Mouse (Mus musculus) left cerebral cortex, adult 6 months (tissue): ENCODE measurements around the gene Gm21958. TPM values are rescaled to one million over a fixed set of nuclear protein-coding genes. Genes with fewer than 3 reads are reported as not detected.

ENCODE experiments used
- long read RNA-seq, 2 experiments: library from polyadenylated mRNA; unstranded; transcript quantifications; one replicate each; pipeline ENCODE4 v2.0.0; 2019 to 2020
- polyA plus RNA-seq: library from polyadenylated mRNA; unstranded; fragments of <200 nt; fragmentation: Nextera tagmentation; gene quantifications from 2 replicates; pipeline ENCODE4 v1.2.3, GENCODE M21; 2021

Gm21958 gene
- polyA plus RNA-seq = not detected in 2 replicates
- long read RNA-seq, experiment 1, partial matches to known transcripts = 0 of 1 reads
- long read RNA-seq, experiment 1, other reads (novel, unspliced or antisense) = 1 of 1 reads
- long read RNA-seq, experiment 2 = 0 reads

DNA sequence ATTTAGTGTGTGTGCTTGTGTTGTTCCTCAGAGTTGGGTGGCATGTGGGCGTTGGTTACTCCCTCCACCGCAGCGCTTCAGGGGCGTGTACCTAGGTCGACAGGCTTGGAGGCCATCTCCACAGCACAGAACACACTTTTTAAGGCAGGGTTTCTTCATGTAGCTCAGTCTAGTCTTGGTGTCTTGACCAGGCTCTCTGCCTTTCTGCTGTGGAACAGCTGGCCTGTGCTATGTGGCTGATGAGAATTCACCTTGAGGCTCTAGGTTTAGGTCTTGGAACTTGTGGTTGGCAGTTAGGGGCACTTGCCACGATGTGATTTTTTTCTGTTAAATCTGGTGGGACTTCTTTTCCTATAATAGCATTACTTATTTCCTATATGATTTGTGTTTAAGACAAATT, at the start of gene Gm21958:
Gene Gm21958 (minus strand): TSS at position 101 of the 400 bp plus-strand sequence.

DNA sequence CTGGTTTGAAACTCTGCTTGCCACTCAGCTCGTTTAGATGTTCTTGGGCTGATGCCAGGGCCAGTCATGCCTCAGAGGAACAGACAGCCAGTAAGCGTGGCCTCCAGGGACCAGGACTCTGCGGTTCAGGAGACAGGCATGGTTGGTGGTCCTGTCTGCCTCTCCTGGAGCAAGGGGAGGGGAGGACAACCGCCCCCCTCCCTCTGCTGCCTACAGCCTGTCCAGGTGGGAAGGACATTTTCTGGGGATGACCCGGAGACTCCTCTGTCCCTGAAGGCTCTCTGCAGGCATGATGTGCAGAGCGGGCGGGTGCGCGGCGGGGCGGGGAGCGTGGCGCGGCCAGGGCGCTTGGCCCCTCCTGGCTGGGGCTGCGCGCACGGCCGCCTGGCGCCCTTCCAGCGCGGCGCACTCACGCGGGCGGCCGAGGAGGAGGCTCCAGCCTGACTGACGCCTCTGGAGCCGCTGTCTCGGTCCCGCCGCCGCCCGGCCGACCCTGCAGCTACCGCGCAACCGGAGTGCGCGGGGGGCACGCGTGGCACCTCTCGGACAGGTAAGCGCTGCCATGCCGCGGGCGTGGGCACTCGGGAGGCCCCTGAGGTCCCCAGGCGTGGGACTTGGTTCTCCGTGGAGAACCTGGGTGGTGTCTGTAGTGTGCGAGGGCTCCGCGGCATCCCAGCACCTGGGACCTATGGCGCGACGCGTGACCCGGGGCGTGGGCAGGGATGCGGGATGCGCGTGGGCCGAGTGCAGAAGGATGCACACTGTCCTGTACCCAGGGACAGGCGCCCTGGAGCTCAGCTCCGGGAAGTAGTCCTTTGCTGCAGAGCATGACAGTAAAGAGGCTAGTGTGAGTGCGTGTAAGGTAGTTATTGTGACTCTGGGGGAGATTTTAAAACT, 41.2 kb upstream of the Gm21958 start, which contains the start of gene Smad9:
Gene Smad9 (plus strand): TSS at position 438 of the 897 bp plus-strand sequence.

DNA sequence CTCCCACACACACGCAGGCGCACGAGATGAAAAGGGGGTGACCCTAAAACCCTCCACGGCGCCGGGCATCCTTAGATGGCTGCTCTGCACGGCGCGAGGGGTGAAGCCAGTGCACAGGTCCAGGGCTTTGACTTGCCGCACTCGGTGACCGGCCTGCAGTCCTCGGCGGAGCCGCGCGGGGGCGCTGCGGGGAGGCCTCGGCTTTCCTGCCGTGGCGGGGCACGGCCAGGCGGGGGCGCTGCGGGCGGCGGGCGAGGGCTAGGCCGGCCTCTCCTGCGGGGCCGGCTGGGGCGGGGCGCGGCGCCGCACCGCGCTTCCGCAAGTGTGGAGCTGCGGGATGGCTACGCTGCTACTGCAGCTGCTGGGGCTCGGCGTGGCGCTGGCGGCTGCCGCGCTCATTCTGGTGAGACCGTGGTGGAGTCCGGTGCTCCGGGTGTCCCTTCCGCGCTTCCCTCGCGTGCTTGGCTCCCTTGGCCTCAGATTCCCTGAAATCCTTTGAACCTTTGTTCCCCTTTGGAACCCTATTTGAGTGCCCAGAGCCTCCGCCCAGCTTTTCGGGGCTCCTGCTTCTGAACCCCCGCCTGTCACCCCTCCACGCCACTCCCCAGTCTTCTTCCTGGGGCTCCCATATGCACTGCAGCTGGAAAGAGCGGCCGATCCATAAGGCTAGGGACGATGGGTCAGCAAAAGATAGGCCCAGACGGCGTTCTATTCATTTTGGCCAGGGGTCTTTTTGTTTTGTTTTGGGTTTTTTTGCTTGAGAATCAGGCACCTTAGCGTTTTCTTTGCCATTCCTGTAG, 21.3 kb upstream of the Gm21958 start, which contains the start of the genes Exosc8 and Alg5:
Gene Exosc8 (minus strand): TSS at position 147 of the 800 bp plus-strand sequence.
Gene Alg5 (plus strand): TSS at position 293 of the 800 bp plus-strand sequence.

DNA sequence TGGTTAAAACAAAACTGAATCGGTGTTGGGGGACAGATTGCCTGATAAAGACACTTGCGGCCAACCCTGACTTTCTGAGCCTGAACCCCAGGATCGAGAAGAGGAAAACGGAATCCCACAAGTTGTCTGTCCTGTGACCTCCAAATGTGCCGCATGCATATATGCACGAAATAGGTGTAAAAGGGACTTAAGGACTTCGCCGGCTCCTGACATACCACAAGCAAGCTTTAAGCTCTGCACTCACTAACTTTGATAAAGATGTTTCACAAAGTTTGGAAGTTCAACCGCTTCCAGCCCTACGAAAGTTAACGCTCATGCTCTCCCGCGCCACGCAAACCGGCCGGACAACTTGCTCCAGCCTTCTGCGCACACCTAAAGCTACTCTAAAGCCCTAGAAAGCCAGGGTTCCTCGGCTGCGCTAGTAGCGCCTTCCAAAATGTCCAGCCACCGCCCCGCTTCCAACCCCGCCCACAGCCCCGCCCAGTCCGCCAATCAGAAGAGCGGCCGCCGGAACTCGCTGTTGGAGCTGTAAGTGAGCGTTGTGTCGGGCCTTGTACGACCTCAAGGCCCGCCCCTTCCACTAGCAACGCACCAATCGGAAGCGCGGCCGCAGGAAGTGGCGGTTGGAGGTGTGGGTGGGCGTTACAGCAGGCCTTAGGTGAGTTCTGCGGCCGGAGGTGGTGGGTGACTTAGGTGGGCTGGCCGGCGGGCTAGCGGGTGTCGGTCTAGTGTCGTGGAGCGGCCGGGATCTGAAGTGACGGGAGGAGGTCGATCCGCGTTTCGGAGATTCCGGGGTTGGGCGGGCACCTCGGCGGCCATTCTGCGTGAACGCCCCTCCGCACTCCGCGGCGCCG, 21.7 kb downstream of the Gm21958 start, which contains the start of gene Supt20:
Gene Supt20 (plus strand): TSS at position 606 of the 854 bp plus-strand sequence.

Other genes starting within 250 kb of the Gm21958 start
- 10.9 and 12.3 TPM in 2 replicates for gene Supt20, start 21.5 kb downstream of the Gm21958 start, polyA plus RNA-seq
- gene Exosc8, start 21.0 kb upstream of the Gm21958 start, polyA plus RNA-seq = 25.9 and 30.1 TPM in 2 replicates
- gene Alg5, start 21.2 kb upstream of the Gm21958 start, polyA plus RNA-seq = 37.1 and 41.3 TPM in 2 replicates
- 2.5 and 2.6 TPM in 2 replicates for gene Smad9, start 41.2 kb upstream of the Gm21958 start, polyA plus RNA-seq
- 4.9 and 37.4 TPM in 2 replicates for gene Rfxap, start 93.4 kb upstream of the Gm21958 start, polyA plus RNA-seq
- 1.8 and 2.5 TPM in 2 replicates for gene Sertm1, start 201.5 kb upstream of the Gm21958 start, polyA plus RNA-seq